Mouse (Mus musculus) spleen, adult 2 months (tissue): ENCODE measurements around the gene Igfbp7.

ENCODE experiments used
- CTCF ChIP-seq: fragments of 200-500 bp; IDR thresholded peaks from 2 replicates; pipeline ENCODE4 v1.5.1; 2011; ENCODE audit warnings: mild to moderate bottlenecking, inconsistent platforms; ENCODE audit not compliant: insufficient read depth, insufficient read length, insufficient replicate concordance; ENCODE audit errors: extremely low read depth
- POLR2A ChIP-seq: fragments of 200-500 bp; IDR thresholded peaks from 2 replicates; pipeline ENCODE4 v1.6.1; 2011; ENCODE audit warnings: low read depth, low read length, inconsistent platforms

DNA sequence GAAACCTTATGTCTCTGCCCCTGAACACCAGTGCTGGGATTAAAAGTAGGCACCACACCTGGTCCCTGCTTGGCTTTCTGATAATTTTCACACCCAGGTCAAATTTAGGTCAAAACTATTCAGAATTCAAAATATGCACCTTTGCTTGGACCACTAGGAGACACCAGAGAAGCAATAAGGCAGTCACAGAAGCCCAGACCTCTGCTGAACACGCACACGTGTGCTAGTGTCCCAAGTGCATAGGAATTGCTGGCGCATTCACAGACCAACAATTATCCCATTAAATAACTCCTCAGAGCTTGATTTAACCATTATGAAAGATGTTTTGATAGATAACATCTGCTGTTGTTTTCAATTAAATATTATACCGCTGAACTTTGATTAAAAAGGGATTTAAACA, 22.2 kb upstream of the Igfbp7 start:
- TF ChIP-seq POLR2A = no peak
- TF ChIP-seq CTCF = no peak
